Mouse (Mus musculus): ENCODE data around the gene Jazf1. TPM values are rescaled to one million over a fixed set of nuclear protein-coding genes. Genes with fewer than 3 reads are reported as not detected.
A peak's percentile ranks its signal among the peaks of the same experiment; 100 is the strongest.

Gene Jazf1
- polyA plus RNA-seq, 1 experiment from 2014 or later = 3.2 TPM

- Histone ChIP-seq H3K4me2 (ENCODE audit: low read length) (no peak overlapping the region), H3K9me3 (replicated peaks; ENCODE audit: low read length) (no peaks in the 10 kb centered on the region), H3K9ac (ENCODE audit: low read depth, low read length) (no peak overlapping the region), H3K27ac (no peak overlapping the region), H3K4me3 (replicated peaks; ENCODE audit: low read depth, low read length) (no peak overlapping the region), H3K36me3 (ENCODE audit: insufficient read depth, low read length) (no peaks in the 10 kb centered on the region), H3K27me3 (ENCODE audit: insufficient read depth, low read length) (no peaks in the 10 kb centered on the region), H3K4me1 (replicated peaks; ENCODE audit: insufficient read depth, low read length) (no peaks in the 10 kb centered on the region)
- DNase-seq (ENCODE audit: low spot score) (no peak), ATAC-seq (replicated peaks; ENCODE audit: low FRiP score, low read depth) (no peak)
- 26% methylated on average over 2 of the region's 2 CpGs for WGBS
- peak; percentile 33; the same call in 1 of the 2 replicates for TF ChIP-seq CTCF (IDR thresholded peaks at IDR 0.05; ENCODE audit: low read depth)
Observed at GRCm38 (mm10) chr6:52871306-52871705, 197.1 kb downstream of the Jazf1 start.

- no peak for DNase-seq (ENCODE audit: low spot score)
- Histone ChIP-seq H3K36me3 (ENCODE audit: insufficient read depth, low read length) (no peaks in the 10 kb centered on the region), H3K27me3 (ENCODE audit: insufficient read depth, low read length) (no peaks in the 10 kb centered on the region), H3K9ac (ENCODE audit: low read depth, low read length) (no peak overlapping the region), H3K27ac (no peak overlapping the region), H3K4me1 (replicated peaks; ENCODE audit: insufficient read depth, low read length) (no peaks in the 10 kb centered on the region), H3K4me2 (ENCODE audit: low read length) (no peak overlapping the region), H3K9me3 (replicated peaks; ENCODE audit: low read length) (no peaks in the 10 kb centered on the region), H3K4me3 (replicated peaks; ENCODE audit: low read depth, low read length) (no peak overlapping the region)
- no peak for TF ChIP-seq CTCF (IDR thresholded peaks at IDR 0.05; ENCODE audit: low read depth)
- WGBS = 84% methylated on average over 2 of the region's 2 CpGs
- no peak for ATAC-seq (replicated peaks; ENCODE audit: low FRiP score, low read depth)
Observed at GRCm38 (mm10) chr6:52869252-52869651, 199.2 kb downstream of the Jazf1 start.

GRCm38 (mm10) chr6:52868352-52868751 lies 200.1 kb downstream of the Jazf1 start:
- no peak overlapping the region for H3K27ac ChIP-seq
- no peaks in the 10 kb centered on the region for H3K36me3 ChIP-seq (ENCODE audit: insufficient read depth, low read length)
- no peaks in the 10 kb centered on the region for H3K9me3 ChIP-seq (replicated peaks; ENCODE audit: low read length)
- no peak for TF ChIP-seq CTCF (IDR thresholded peaks at IDR 0.05; ENCODE audit: low read depth)
- H3K4me2 ChIP-seq (ENCODE audit: low read length) = no peak overlapping the region
- H3K4me3 ChIP-seq (replicated peaks; ENCODE audit: low read depth, low read length) = no peak overlapping the region
- 82% methylated on average over 2 of the region's 2 CpGs for WGBS
- DNase-seq (ENCODE audit: low spot score) (no peak), ATAC-seq (replicated peaks; ENCODE audit: low FRiP score, low read depth) (no peak)
- no peak overlapping the region for H3K9ac ChIP-seq (ENCODE audit: low read depth, low read length)
- H3K27me3 ChIP-seq (ENCODE audit: insufficient read depth, low read length) = no peaks in the 10 kb centered on the region
- no peaks in the 10 kb centered on the region for H3K4me1 ChIP-seq (replicated peaks; ENCODE audit: insufficient read depth, low read length)

GRCm38 (mm10) chr6:52861928-52862327 lies 206.5 kb downstream of the Jazf1 start:
- H3K27me3 ChIP-seq (ENCODE audit: insufficient read depth, low read length) = no peaks in the 10 kb centered on the region
- H3K4me2 ChIP-seq (ENCODE audit: low read length) = no peak overlapping the region
- H3K36me3 ChIP-seq (ENCODE audit: insufficient read depth, low read length) = no peaks in the 10 kb centered on the region
- no peak overlapping the region for H3K4me3 ChIP-seq (replicated peaks; ENCODE audit: low read depth, low read length)
- no peaks in the 10 kb centered on the region for H3K4me1 ChIP-seq (replicated peaks; ENCODE audit: insufficient read depth, low read length)
- ATAC-seq (replicated peaks; ENCODE audit: low FRiP score, low read depth) (no peak), DNase-seq (ENCODE audit: low spot score) (peak; percentile 82)
- H3K27ac ChIP-seq = no peak overlapping the region
- H3K9ac ChIP-seq (ENCODE audit: low read depth, low read length) = no peak overlapping the region
- TF ChIP-seq CTCF (IDR thresholded peaks at IDR 0.05; ENCODE audit: low read depth) = no peak
- WGBS = 25% methylated on average over 7 of the region's 7 CpGs
- no peaks in the 10 kb centered on the region for H3K9me3 ChIP-seq (replicated peaks; ENCODE audit: low read length)

- TF ChIP-seq CTCF (IDR thresholded peaks at IDR 0.05; ENCODE audit: low read depth) = no peak
- ATAC-seq (replicated peaks; ENCODE audit: low FRiP score, low read depth) (no peak), DNase-seq (ENCODE audit: low spot score) (no peak)
- no peaks in the 10 kb centered on the region for H3K36me3 ChIP-seq (ENCODE audit: insufficient read depth, low read length)
- no peaks in the 10 kb centered on the region for H3K4me1 ChIP-seq (replicated peaks; ENCODE audit: insufficient read depth, low read length)
- no peak overlapping the region for H3K4me2 ChIP-seq (ENCODE audit: low read length)
- no peaks in the 10 kb centered on the region for H3K27me3 ChIP-seq (ENCODE audit: insufficient read depth, low read length)
- WGBS = 53% methylated on average over 9 of the region's 9 CpGs
- H3K4me3 ChIP-seq (replicated peaks; ENCODE audit: low read depth, low read length) = no peak overlapping the region
- no peak overlapping the region for H3K9ac ChIP-seq (ENCODE audit: low read depth, low read length)
- no peak overlapping the region for H3K27ac ChIP-seq
- no peaks in the 10 kb centered on the region for H3K9me3 ChIP-seq (replicated peaks; ENCODE audit: low read length)
Observed at GRCm38 (mm10) chr6:52861186-52861820, 207.1 kb downstream of the Jazf1 start.

GRCm38 (mm10) chr6:52860713-52861112 lies 207.7 kb downstream of the Jazf1 start:
- no peak overlapping the region for H3K27ac ChIP-seq

More at GRCm38 (mm10) chr6:52860713-52861112, 207.7 kb downstream of the Jazf1 start:
- ATAC-seq (replicated peaks; ENCODE audit: low FRiP score, low read depth) (no peak), DNase-seq (ENCODE audit: low spot score) (peak; percentile 26)
- Histone ChIP-seq H3K4me3 (replicated peaks; ENCODE audit: low read depth, low read length) (no peak overlapping the region), H3K36me3 (ENCODE audit: insufficient read depth, low read length) (no peaks in the 10 kb centered on the region), H3K4me2 (ENCODE audit: low read length) (no peak overlapping the region), H3K9me3 (replicated peaks; ENCODE audit: low read length) (no peaks in the 10 kb centered on the region), H3K9ac (ENCODE audit: low read depth, low read length) (no peak overlapping the region), H3K4me1 (replicated peaks; ENCODE audit: insufficient read depth, low read length) (no peaks in the 10 kb centered on the region), H3K27me3 (ENCODE audit: insufficient read depth, low read length) (no peaks in the 10 kb centered on the region)
- no peak for TF ChIP-seq CTCF (IDR thresholded peaks at IDR 0.05; ENCODE audit: low read depth)
- 25% methylated on average over 6 of the region's 6 CpGs for WGBS

All from kidney, postnatal 0 days (tissue).